Mouse (Mus musculus): ENCODE data around the gene Ugt1a8.
"Not testable (repeated sequence)": the region's sequence is repeated elsewhere in the genome, so short reads cannot be mapped to it uniquely, and the experiment has no call there.

Gene Ugt1a8

DNA sequence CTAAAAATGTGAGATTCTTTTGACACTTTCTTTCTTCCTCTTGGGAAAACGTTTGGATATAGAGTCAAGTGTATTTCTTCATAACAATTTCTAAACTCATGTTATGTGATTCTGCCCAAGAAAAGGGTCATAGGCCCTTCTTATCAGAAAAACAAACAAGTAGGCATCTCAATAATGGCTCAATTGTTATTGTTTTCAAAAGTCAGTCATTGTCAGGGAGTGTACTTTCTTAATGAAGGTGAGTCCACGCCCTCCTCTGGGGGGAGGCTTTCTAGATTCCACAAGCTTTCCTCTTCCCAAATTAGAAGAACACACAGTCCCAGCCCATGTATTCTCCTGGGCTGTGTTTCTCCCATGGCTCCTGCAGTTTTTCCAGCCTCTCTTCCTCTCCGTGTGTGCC lies at the start of gene Ugt1a8:
TSS of gene Ugt1a8 (plus strand) at position 301 of the 400 bp plus-strand sequence.
- no peak for DNase-seq (ENCODE audit: low spot score)

DNA sequence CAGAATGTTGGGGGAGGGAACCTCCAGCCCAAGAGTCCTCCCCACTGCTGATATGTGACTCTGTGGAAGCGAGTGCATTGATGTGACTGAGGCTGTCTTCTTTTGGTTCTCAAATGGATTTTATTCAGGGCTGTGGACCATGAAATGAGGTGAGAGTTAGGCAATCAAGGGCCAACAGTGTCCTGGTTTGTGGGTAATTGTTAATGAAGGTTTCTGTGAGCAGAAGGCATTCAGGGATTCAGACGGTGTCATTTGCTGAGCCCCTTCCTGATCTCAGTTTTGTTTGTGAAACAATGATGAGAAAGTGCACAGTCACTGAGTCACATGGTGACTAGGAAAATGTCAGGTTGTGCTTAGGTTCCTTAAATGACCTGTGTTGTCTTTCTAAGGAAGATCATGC lies 44.6 kb upstream of the Ugt1a8 start:
- DNase-seq (ENCODE audit: low spot score): not testable (repeated sequence)

DNA sequence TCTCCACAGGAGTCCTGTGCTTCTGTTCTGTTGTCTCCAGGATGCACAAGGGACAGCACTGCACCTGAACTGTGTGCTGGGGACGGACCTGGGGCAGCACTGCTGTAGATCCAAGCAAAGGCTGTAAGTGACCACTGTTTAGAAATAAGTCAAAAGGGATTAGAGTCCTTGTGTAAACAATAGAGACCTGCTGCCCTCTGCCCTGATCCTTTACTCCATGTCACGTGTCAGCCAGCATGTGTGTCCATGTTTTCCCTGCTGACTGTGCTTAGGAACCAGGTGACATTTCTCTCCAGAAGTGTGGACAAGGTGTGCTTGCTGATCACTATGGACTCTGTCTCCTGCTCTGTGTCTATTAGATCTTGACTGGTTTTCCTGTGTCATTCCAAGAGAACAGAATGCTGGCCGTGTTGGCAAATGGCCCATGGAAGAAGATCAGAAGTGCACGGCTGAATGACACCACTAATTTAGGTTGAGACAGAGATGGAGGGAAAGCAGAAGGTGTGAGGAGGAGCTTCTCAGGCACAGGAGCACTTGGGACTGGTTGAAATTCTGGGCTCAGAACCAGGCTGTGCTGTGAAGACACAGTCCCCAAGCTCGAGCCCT lies 42.7 kb upstream of the Ugt1a8 start:
- DNase-seq (ENCODE audit: low spot score): not testable (repeated sequence)

DNA sequence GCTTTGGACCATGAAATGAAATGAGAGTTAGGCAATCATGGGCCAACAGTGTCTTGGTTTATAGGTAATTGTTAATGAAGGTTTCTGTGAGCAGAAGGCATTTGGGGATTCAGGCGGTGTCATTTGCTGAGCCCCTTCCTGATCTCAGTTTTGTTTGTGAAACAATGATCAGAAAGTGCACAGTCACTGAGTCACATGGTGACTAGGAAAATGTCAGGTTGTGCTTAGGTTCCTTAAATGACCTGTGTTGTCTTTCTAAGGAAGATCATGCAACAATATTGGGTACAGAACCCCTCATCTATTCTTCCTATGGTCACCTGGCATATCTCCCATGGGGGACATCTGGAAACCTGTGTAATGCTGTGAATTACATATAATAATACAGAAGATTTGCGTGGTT lies 40.2 kb upstream of the Ugt1a8 start:
- not testable (repeated sequence) for DNase-seq (ENCODE audit: low spot score)

DNA sequence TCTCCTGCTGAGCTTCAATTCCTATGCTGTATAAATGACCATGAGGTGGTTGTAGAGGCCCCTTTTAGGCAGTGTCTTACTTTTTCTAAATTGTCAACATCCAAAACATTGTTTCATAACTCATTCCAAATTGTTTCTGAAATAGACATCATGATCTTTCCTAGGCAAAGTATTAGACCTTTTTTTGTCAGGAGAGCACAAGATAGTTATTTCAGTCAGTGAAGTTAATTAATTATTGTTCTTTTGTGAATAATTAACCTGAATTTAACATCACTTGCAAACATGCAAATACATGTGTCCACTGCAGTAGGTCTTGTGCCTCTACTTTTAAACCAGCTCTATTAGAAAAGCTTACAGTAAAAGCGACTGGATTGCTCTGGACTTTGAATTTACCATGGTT lies 32.5 kb upstream of the Ugt1a8 start, which contains the start of gene Ugt1a10:
TSS of gene Ugt1a10 (plus strand) at position 301 of the 400 bp plus-strand sequence.
- no peak for DNase-seq (ENCODE audit: low spot score)

DNA sequence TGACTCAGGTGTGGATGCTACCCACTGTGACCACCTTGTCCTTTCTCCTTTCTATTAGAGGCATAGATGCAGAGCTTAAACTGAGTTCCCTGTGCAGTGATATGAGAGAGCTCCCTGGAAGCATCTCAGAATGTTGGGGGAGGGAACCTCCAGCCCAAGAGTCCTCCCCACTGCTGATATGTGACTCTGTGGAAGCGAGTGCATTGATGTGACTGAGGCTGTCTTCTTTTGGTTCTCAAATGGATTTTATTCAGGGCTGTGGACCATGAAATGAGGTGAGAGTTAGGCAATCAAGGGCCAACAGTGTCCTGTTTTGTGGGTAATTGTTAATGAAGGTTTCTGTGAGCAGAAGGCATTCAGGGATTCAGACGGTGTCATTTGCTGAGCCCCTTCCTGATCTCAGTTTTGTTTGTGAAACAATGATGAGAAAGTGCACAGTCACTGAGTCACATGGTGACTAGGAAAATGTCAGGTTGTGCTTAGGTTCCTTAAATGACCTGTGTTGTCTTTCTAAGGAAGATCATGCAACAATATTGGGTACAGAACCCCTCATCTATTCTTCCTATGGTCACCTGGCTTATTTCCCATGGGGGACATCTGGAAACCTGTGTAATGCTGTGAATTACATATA lies 21.0 kb upstream of the Ugt1a8 start:
- DNase-seq (ENCODE audit: low spot score): not testable (repeated sequence)

DNA sequence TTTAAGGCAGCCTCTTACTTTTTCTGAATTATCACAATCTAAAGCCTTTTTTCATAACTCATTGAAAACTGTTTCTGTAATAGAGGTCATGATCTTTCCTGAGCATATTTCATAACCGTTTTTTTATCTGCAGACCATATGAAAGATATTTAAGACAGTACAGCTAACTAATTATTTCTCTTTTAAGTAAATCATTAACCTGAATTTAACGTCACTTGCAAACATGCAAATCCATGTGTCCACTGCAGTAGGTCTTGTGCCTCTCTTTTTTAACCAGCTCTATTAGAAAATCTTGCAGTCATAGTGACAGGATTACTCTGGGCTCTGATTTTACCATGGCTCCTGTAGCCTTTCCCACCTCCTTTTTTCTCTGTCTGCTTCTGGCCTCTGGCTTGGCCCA lies 17.1 kb upstream of the Ugt1a8 start, which contains the start of gene Ugt1a9:
TSS of gene Ugt1a9 (plus strand) at position 306 of the 400 bp plus-strand sequence.
- DNase-seq (ENCODE audit: low spot score): no peak

DNA sequence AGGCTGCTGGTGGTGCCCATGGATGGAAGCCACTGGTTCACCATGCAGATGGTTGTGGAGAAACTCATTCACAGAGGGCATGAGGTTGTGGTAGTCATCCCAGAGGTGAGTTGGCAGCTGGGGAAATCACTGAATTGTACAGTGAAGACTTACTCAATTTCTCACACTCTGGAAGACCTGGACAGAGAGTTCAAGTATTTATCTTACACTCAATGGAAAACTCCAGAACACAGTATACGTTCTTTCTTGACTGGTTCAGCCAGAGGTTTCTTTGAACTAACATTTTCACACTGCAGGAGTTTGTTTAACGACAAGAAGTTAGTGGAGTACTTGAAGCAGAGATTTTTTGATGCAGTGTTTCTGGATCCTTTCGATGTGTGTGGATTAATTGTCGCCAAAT lies 16.7 kb upstream of the Ugt1a8 start:
- DNase-seq (ENCODE audit: low spot score): no peak

DNA sequence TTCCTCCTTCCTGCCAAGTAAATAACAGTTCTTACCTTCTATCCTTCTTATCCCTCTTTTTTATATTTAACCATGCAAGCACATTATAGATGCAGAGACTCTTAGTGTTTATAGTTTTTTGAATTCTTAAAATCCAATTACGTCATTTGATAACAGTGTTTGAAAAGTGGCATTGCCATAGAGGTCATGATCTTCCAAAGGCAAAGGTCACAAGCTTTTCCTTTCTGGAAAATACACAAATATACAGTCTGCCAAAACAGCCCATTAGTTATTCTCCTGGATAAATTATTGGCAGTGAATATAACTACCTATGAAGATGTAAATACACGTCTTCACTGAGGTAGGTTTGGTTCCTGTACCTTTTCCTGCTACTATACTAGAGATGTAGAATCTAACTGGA lies 13.1 kb upstream of the Ugt1a8 start:
- DNase-seq (ENCODE audit: low spot score): no peak

DNA sequence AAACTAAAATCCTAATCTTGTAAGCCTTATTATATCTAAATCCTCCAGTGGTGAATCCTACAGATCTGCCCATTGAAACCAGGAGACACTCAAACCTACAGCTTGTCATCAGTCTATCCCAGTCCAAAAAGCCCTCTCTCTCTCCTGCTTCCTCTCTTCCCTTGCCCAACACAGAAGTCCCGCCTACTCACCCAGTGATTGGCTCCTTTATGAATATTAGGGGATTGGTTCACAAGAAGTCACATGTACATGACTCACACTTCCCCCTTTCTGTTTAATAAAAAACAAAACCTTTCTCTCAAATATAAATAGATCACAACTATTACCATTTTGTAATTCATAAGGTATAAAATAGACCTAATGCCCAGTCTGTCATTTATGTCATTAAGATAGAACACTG lies 10.5 kb upstream of the Ugt1a8 start:
- no peak for DNase-seq (ENCODE audit: low spot score)

DNA sequence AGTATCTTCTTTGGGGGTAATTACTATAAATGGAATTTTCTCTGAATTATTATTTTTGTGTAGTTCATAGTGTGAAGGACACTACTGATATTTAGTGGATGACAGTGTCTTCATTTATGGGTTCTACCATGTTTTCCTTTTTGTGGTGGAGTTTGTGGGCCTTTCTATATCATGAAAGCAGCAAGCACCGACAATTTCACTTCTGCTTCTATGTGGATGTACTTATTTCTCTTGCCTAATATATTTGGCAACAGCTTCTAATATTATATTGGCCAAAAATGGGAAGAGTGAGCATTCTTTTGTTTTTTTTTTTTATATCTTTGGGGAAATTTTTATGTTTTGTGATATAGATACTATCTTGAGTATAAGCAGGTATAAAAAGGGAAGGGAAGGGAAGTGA lies 5.9 kb upstream of the Ugt1a8 start:
- no peak for DNase-seq (ENCODE audit: low spot score)

DNA sequence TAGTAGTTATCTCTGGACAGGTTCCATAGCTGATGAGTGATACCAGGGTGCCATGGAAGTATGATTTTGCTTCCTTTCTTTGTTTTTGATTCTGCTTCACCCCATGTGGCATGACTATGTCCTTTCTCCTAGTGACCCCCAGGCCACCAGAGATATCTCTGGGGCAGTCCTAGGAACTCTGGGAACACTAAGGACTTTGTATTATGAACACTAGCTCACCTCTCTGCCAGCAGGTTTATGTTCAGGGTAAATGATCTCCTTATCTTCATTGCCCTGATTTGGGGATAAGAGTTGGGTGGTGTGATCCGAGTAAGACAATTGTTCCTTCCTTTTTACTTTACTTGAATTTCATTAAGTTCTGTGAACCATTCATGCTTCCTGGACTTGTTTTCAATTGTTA lies 1.5 kb upstream of the Ugt1a8 start:
- no peak for DNase-seq (ENCODE audit: low spot score)

DNA sequence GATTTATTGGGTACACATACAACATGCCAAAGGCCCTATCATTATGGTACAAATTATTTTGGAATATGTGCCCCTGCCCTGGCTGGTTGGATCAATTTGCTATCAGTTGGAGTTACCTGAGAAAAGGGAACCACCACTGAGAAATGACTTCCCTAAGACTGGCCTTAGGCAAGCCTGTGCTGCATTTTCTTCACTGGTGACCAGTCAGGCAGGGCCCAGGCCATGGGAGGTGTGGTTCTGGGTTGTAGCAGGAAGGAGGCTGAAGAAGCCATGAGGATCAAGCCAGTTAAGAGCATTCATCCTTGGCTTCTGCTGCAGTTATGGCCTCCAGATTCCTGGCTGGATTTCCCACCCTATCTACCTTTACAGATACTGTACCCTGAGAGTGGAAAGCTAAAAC lies 4.7 kb downstream of the Ugt1a8 start:
- DNase-seq (ENCODE audit: low spot score): no peak

DNA sequence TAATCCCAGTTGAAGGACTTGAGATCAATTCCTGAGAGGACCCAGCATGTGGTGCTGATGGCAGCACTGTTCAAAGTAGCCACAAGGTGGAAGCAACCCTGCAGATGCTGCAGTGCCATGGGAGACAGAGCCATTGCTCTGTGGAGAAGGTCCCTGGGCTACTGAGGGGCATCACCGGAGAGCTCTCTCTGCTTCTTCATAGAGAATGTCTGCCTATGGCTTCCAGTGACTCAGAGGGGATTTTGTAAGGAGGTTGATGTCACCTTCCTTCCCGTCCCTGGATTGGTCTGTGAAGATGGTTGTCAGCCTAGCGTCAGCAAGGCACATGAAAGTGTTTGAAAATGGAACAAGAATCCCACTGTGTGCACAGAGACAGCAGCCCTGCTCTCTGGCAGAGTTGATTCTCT lies 6.7 kb downstream of the Ugt1a8 start:
- DNase-seq (ENCODE audit: low spot score): not testable (repeated sequence)

DNA sequence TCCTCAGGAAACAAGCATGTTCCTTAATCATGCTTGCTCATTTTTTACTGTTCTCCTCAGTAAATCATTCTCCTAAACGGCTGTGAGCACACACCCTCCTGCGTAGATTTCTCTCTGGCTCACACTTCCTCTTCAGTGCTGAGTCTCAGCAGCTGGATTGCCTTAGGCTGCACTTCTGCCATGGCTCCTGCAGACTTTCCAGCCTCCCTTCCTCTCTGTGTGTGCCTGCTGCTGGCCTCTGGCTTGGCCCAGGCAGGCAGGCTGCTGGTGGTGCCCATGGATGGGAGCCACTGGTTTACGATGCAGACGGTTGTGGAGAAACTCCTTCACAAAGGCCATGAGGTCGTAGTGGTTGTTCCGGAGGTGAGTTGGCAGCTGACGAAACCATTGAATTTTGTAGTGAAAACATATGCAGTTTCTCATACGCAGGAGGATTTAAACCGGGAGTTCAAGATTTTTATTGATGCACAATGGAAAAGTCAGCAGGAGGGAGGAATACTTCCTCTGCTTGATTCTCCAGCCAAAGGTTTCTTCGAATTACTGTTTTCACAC lies 7.4 kb downstream of the Ugt1a8 start, which contains the start of gene Ugt1a7c:
TSS of gene Ugt1a7c (plus strand) at position 122 of the 552 bp plus-strand sequence.
- peak; percentile 57 for DNase-seq (ENCODE audit: low spot score)

DNA sequence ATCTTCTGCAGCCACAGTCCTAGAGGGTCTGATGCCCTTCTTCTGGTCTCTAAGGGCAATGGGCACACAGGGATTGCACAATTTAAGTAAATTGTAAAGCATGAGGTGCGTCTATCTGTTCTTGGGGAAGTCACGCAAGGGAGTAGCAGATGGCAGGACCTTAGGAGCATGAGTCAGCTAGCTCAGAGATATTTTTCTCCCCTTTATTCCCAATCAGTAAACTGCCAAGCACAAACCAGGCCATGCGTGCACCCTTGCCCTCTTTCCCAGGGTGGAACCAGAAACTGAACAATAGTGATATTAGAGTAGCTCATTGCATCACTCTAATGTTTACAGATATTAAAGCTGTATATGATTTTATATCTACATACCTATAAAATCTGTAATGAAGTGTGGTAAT lies 10.9 kb downstream of the Ugt1a8 start:
- peak; percentile 35 for DNase-seq (ENCODE audit: low spot score)

DNA sequence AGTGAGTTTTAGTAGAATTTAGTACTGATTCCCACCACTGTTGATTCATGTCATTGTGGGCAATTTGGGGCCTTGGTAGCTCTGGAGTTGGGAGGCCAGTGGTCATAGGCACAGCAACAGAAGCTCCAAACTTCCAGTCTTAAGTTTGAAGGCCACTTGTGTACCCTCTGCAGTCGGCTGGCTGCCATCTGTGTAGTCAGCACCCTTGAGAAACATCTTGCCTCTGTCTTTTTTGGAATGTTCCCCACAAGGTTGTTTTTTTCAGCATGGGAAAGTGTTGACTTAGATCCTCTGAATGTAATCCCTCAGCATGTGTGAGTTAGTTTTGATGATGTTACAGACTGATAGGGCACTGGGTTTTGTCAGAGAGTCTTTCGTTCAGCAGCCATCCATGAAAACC lies 12.1 kb downstream of the Ugt1a8 start:
- not testable (repeated sequence) for DNase-seq (ENCODE audit: low spot score)

DNA sequence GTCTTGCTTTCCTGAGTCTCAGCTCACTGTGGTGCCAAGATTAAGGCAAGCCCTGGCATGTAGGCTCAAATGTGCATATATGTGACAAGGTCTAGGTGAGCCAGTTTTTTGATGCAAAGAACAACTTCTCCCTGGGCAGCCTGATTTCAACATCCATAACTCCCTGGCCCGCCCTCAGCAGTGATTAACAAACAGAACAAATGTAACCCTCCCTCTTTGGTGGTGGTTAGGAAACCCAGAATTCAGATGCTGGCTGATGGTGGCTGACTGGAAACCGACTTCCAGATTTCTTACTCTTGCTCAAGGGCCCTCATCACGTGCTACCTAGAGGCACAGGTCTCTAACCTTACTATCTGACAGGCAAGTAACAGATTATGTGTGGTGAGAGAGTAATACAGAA lies 15.4 kb downstream of the Ugt1a8 start, which contains the start of gene Ugt1a6b:
TSS of gene Ugt1a6b (plus strand) at position 234 of the 400 bp plus-strand sequence.
- peak; percentile 56 for DNase-seq (ENCODE audit: low spot score)

DNA sequence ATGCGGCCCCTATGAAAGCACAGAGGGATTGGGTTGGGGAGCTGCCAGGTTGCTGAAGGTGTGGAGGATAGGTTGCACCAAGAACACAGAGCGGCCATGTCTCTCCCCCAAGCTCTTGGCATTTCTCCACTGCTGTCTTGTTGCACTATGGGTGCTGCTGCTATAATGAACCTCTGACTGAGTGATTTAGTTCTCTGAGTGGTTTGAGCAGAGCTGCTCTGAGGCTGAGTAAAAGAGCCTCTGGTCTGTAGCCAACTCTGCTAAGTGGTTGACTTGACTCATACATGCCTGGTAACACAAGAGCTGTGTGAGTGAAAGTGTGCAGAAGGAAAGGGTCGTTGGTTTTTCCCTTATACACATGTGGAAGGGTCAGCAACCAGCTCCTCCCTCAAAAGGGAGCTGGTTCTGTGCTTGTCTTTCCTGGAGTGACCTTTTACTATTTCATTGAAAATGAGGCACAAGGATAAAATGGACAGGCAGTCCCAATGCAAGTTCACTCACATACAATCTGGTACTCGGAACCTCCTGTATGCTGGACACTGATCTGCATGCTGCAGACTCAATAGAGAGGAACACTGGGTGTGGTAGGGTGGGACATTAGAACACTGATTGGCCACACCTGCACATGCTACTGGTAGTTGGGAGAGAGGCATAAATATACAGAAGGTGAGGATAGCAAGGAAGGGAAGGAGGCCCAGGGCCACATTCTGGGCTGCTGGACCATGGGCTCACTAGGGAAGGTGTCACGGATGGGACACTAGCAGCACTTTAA lies 16.3 kb downstream of the Ugt1a8 start:
- not testable (repeated sequence) for DNase-seq (ENCODE audit: low spot score)

DNA sequence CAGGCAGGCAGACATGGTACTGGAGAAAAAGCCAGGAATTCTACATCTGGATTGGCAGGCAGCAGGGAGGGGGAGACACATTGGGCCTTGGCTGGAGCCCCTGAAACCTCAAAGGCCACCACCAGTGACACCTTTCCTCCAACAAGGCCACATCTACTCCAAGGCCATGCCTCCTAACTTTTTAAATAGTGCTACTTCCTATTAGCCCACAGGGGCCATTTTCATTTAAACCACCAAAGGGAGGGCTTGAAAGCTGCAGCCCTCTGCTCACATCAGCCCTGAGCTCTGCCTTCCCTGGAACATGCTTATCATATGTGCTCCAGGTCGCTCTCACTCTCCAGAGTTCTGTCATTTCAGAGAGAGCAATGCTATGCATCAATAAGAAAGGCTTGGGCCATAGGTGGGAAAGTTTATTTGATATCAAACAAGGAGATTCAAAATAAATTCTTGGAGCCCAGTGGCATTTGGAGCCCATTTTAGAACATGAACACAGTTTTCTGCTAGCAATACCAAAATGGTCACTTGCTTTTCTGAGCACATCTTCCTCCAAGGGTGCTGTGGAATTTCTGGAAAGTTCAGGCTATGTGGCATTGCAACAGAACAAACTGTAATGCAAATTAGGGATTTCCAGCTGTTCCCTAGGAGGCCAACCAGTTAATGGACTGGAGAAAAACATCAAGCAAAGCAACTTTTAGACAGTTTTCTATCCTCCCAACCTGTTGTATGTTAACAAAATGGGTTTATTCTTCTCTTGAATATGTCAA lies 17.2 kb downstream of the Ugt1a8 start:
- no peak for DNase-seq (ENCODE audit: low spot score)

DNA sequence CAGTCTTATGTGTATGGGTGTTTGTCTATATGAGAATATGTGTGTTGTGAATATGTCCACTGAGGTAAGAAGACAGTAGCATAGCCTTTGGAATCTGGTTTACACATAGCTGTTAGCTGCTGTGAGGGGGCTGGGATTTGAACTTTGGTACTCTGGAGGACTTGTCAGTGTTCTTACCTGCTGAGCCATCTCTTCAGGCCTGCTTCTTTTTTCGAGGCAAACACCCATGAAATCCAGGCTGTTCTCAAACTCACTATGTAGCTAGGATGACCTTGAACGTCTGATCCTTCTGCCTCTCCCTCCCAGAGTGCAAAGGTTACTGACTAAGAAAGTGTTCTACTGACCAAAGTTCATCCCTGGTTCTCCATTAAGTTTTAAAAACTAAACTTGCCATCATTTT lies 18.0 kb downstream of the Ugt1a8 start:
- no peak for DNase-seq (ENCODE audit: low spot score)
